Mouse (Mus musculus) T-helper 1 cell (primary cell): ENCODE data around the gene Cldn18.

Source experiments
- in situ Hi-C: fragments of 300-600 bp; cut with MboI, MseI; formaldehyde crosslinking; loops from one replicate; pipeline ENCODE4 v1.15.1; 2025; ENCODE audit warnings: high pct_unique_total_duplicates

Gene Cldn18

DNA sequence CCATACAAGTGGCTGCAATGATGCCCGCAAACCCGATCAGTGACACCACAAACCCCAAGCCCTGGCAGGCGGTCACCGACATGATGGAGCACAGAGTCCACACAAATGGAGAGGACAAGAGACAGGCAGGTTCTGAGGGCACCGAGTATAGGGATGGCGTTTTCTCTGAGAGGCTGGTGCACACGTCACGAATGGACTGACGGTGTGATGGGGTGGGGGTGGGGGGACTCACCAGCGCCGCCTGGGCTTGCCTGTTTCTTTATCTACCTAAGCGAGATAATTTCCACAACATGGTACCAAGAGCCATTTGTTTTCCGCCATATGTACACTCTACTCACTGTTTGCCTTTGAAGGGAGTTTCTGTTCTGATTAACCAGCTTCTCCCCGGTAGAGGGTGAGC, at the start of gene Cldn18:
Gene Cldn18, minus strand, starts transcription at position 134 of the 400 bp plus-strand sequence.
- in situ Hi-C loops, result no loop called here

DNA sequence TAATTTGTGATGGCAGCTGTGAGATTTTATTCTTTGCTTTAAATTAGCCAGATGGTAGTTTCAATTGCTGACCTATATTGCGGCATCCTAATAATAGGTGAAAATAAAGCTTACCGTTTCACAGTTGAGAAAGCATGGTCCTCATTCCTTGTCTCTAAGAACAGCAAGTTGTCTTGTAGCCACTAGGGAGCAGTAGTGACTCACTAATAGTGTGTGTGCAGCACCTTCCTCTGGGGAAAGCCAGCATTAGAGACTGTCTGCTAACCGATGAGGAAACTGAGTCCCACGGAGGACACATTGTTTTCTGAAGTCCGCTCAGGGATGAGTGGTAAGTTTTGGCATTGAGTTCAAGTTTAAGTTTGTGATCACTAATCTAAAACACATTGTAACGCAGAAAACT, 46.5 kb upstream of the Cldn18 start:
- in situ Hi-C loops, result no loop called here

DNA sequence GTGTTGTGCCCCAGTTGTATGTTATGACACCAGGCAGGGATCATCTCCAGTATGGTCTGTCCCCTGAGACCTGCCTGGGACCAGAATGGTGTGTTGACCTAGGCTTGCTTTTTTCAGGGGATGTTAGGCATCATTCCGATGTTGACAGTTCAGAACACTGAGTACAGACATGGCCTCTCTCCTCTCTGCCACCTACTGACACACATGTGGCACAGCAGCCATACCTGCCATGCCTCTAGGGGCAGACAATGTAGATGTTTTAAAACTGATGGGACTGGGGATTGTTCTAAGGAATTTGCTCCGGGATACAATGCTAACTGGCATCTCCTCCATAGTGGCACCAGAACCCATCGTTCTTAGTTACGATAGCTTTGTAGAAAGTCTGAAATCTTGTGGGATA, 33.2 kb upstream of the Cldn18 start:
- in situ Hi-C loops, result no loop called here

DNA sequence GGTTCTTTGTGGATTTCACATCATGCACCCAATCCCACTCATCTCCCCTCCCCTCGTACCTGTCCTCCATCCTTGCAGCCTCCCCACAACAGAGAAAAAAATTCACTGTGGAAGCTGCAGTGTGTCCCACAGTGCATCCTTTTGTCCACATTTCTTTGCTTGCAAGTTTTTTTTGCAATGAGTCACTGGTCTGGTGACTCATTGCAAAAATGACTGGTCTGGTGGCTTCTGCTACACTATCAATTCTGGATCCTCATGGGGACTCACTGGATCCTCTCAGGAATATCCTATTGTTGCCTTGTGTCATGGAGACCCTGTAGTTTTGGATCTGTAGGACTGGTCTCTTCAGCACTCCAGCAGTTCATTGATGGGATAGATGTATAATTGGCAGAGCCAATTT, 31.2 kb upstream of the Cldn18 start:
- in situ Hi-C loops, result no loop called here

DNA sequence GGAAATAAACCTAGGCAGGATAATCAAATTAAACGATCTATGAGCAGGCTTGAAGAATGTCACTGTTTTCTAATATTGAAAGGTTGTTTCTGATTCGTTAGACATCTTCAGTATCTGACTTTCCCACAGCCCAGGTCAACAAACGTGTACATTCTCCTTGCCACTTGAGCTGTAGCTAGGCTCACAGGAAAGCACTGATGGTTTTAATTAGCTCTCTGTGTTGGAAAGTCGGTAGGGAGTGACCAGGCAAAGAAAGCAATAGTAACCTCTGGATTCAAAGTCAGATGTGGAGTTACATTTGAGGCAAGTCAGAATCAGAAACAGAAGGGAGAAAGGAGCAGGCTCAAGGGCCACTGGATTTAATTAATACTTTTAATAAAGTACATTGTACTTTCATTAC, 30.7 kb upstream of the Cldn18 start:
- in situ Hi-C loops, result no loop called here

GRCm38 (mm10) chr9:99744548-99744947, 27.5 kb upstream of the Cldn18 start:
- in situ Hi-C loops, result no loop called here

GRCm38 (mm10) chr9:99729943-99730646, 13.0 kb upstream of the Cldn18 start:
- in situ Hi-C loops, result no loop called here

GRCm38 (mm10) chr9:99727819-99728218, 10.8 kb upstream of the Cldn18 start:
- in situ Hi-C loops, result no loop called here

DNA sequence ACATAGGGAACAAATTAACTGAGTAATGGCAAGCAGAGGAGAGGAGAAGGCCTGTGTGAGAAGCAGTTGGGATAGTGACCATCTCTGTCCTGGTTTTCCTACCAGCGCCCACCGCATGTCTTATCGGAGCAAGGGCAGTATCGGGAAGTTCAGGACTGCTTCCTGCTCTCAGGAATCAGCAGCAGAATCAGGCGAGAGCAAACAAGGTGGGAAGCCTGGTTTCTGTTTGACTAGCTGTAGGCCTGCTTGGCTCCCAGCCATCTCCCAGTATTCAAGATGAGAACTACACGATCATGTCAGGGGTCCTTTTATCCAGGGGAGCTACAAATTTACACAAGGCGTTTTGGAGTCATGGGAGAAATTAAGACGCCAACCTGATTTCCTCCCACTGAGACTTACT, 8.2 kb upstream of the Cldn18 start:
- in situ Hi-C loops, result no loop called here

- in situ Hi-C loops, result no loop called here
Observed at GRCm38 (mm10) chr9:99720011-99720410, 2.9 kb upstream of the Cldn18 start.

DNA sequence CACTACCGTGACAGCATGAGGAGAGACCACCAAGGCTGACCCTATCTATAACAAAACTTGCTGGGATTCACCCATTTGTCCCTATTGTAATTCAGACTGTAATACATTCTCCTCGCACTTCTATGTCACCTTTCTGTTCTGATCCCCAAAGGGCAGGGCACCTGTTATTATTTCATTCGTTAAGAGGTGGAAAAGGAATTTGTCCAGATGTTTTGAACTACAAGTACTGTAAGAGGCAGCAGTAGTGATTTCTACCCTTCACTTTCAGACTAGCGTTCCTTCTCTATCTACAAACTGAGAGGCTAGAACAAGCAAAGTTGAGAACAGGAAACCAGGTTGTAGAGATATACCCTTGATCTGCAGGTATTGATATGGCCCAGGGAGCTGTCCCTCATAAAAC, 6.8 kb downstream of the Cldn18 start:
- in situ Hi-C loops, result no loop called here

DNA sequence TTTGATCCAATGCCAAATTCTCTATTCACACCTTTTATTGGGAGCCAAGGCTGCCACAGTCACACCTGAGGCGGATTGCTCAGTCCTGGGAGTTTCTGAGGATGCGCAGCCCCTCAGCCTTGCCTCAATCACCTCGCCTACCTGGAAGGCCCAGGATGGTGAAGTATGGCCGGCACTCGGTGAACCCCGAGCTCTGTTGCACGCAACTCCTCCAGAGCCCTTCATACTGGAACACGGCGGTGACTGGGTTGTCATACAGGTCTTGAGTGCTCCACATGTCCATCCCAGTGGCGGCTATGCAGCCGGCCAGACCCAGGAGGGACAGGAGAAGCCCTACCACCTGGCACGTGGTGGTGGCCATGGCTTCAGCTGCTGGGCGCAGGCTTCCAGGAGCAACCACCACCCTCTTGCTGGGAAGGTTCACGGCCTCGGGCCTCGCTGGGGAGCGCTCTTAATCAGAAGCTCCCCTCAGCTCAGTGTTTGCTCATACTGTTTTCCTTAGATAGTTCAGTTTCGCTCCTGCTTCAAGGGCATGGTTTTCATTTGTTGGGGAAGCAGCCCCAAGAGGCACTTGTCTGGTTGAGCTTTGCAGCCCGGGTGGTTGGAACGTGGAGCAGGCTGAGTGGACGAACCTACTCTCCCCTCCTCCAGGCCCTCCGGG, 7.3 kb downstream of the Cldn18 start:
- in situ Hi-C loops, result no loop called here

GRCm38 (mm10) chr9:99707425-99708126, 9.5 kb downstream of the Cldn18 start:
- in situ Hi-C loops, result no loop called here

DNA sequence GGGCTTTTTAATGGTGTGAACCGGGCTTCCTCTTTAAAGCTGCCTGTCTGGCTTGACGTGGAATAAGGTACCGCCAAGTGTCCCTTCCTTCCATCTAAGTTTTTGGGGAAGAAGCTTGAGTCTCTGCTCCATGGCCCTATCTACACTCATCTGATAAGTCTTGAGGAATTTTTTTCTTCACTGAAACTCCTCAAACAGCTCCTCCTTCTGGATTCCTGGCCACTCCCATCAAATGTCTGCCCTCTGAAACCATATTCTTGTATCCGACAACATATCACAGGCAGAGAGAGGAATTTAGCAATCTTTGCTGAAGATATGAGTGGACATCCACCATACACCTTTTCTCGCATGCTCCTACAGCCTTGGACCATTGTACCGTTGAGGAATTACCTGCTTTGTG, 10.8 kb downstream of the Cldn18 start:
- in situ Hi-C loops, result no loop called here

DNA sequence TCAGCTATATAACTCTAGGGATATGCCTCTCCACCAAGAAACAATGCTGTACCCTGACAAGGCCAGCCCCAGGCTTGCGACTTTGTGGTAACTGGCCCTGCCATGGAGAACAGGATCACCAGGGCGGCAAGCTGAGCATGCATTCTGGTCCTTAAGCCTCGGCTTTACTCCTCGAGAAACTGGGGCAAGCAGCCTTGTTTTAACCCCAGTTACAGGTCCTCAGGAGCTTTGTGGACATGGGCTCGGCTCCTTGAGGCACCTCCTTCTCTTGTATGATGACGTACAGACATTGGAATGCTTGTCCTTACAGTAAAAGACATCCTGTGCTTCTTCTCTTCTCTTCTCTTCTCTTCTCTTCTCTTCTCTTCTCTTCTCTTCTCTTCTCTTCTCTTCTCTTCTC, 13.4 kb downstream of the Cldn18 start:
- in situ Hi-C loops, result no loop called here

- in situ Hi-C loops, result no loop called here
Observed at GRCm38 (mm10) chr9:99702215-99702614, 14.9 kb downstream of the Cldn18 start.

- in situ Hi-C loops, result no loop called here
Observed at GRCm38 (mm10) chr9:99701187-99701586, 15.9 kb downstream of the Cldn18 start.

DNA sequence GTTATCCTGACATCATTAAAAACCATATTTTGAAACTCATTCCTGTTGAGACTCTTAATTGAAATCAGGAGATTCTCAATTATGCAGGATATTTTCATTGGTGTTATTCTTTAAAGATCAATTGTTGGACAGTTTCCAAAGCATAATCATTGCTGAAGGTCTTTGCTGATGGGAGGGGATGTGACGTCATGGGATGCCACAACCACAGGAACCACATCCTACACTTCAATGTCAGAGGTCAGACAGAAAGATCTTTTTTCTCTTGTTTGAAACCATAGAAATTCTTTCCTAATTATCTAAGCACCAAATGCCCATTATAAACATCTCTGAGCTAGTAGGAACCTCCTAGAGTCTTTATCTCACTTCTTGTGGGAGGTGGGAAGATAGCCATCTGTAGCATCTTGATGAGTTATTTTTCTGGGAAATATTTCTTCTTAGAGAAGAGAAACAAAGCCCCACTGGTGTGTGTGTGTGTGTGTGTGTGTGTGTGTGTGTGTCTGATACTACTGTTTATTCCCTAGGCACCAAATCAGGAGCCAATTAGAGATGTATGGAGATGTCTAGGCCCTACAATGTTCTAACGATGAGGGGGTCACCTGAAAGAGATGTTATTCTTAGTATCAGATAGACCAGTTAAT, 17.2 kb downstream of the Cldn18 start:
- in situ Hi-C loops, result loop anchor here (25.0 kb wide), 1 partner anchor 1738 kb away; no protein-coding TSS in a partner anchor

- in situ Hi-C loops, result loop anchor here (25.0 kb wide), 1 partner anchor 1733 kb away; no protein-coding TSS in a partner anchor
Observed at GRCm38 (mm10) chr9:99694961-99695360, 22.1 kb downstream of the Cldn18 start.

DNA sequence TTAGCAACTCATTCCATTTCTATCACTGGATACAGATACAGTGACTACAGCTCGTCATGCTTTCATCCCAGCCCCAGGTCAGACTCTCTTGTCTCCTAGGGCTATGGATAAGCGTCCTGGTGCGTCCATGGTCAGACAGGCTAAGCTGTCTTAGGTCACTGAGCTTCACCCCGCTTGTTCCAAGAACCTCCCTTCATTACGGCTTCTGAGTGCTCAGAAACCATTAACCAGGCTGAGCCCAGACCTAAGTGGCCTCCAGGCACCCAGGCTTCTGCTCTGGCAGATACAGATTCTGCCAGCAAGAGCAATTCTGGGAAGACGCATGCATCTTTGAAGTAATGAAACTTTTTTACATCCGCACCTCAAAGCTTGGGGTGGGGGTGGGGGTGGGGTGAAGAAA, 26.7 kb downstream of the Cldn18 start:
- in situ Hi-C loops, result loop anchor here (25.0 kb wide), 1 partner anchor 1728 kb away; no protein-coding TSS in a partner anchor

GRCm38 (mm10) chr9:99689796-99690195, 27.3 kb downstream of the Cldn18 start:
- in situ Hi-C loops, result loop anchor here (25.0 kb wide), 1 partner anchor 1727 kb away; no protein-coding TSS in a partner anchor
